Mouse (Mus musculus) splenic B cell, adult 2 months (primary cell): ENCODE results near the gene Nrcam.

ENCODE experiments used
- DNase-seq: peaks from one replicate; pipeline ENCODE4 v3.0.0-alpha.2; 2011; ENCODE audit warnings: low read depth, low spot score
- H3K27me3 ChIP-seq: 2 replicates; pipeline ENCODE4 v1.6.1; 2012; ENCODE audit warnings: mild to moderate bottlenecking, low read length, moderate library complexity, mixed read lengths; ENCODE audit not compliant: control insufficient read depth, poor library complexity, insufficient read depth, severe bottlenecking
- H3K36me3 ChIP-seq: 2 replicates; pipeline ENCODE4 v1.6.1; 2012; ENCODE audit warnings: mild to moderate bottlenecking, low read length, moderate library complexity, mixed read lengths; ENCODE audit not compliant: control insufficient read depth, poor library complexity, insufficient read depth, severe bottlenecking

Nrcam gene

GRCm38 (mm10) chr12:44640579-44640978, 311.9 kb downstream of the Nrcam start:
- H3K27me3 ChIP-seq: no peaks in the 10 kb centered on the region
- H3K36me3 ChIP-seq: no peaks in the 10 kb centered on the region
- no peak for DNase-seq
